Mouse (Mus musculus): Measurements from ENCODE around the gene Aqp12.

DNA sequence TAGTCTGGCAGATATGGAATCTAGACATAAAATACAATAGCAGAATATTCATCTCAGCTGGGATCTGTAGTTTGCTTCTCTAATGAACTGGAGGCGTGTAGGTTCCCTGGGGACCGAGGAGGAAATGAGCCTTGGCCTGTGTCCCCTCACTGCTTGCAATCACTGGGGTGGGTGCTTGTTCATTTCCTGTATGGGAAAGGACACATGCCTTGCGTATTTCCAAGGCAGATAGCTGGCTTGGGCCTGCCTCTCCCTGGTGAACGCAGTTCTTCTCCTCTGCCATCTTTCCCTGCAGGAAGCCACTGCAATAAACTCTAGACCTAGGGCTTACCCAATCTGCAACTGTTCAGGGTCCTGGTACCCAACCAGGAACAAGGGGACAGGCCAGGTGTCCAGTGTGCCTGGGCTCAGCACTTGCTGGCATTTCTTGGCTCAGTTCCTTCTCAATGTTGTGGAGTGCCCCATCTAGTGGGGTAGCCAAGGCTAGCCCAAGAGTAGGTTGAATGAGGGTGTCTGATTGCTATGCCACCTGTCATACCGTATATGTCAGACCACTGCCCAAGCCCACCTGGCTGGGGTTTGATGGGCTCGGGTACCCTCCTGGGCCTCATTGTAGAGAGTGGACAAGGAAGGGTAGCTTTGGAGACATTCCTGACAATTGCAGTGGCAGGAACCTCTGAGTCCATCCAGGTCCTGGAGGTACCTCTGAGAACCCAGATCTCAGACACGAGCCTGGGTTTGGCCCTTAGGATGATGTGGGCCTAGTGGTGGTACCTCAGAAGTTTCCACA is 24.9 kb upstream of the Aqp12 start:
- no peak for TF ChIP-seq CTCF (IDR thresholded peaks at IDR 0.05; ENCODE audit: control insufficient read depth, insufficient read depth, insufficient read length)
- no peak for TF ChIP-seq MAX (IDR thresholded peaks at IDR 0.05)
- no peak for TF ChIP-seq MYOG (IDR thresholded peaks at IDR 0.05; ENCODE audit: control insufficient read depth, extremely low read depth, insufficient read length)

All from C2C12 (cell line).